ENCODE assay signal across 8 mouse cellular contexts in genomic region chr5:72904903-72905790, GRCm38 (mm10). TPM values are rescaled to one million over a fixed set of nuclear protein-coding genes. Genes with fewer than 3 reads are reported as not detected.
DNase-seq lines count a peak whose midpoint lies in the region; ATAC-seq and TF ChIP-seq lines count a peak whose summit lies in the region.
"Had no signal": no experiment of that assay in that cellular context is flagged by ENCODE, and none has a peak within 500 bp of the region (broad histone marks: within the 10 kb centered on the region; RNA-seq: fewer than 3 reads in every experiment).

No protein-coding gene starts in this region.

- 64% methylated on average over 18 of the region's 18 CpGs for WGBS in heart, embryonic 10.5 days
- 63% methylated on average over 18 of the region's 18 CpGs for WGBS in lung, embryonic 16.5 days

- in situ Hi-C loops in CH12.LX (cut with MboI; ENCODE audit: low pct_ligation_motif_present, low pct_unique_long_range_greater_than_20kb, low sequenced_read_pairs): no loop called here

- no peaks in the 10 kb centered on the region for H3K36me3 ChIP-seq in CH12.LX (replicated peaks in 1 of 2; ENCODE audit: control insufficient read depth in 1 of 2, insufficient read depth in 1 of 2, low read length in 1 of 2)
- H3K36me3 ChIP-seq in MEL (ENCODE audit: control insufficient read depth in 1 of 2, insufficient read depth in 2 of 2, low read length in 2 of 2): peaks cover 0 to 18% of the 10 kb centered on the region in 2 experiments; a peak in 2 of 4 replicates
- no peaks in the 10 kb centered on the region for H3K36me3 ChIP-seq in heart, embryonic 10.5 days
- no peaks in the 10 kb centered on the region for H3K36me3 ChIP-seq in lung, embryonic 16.5 days (ENCODE audit: control insufficient read depth, insufficient read depth, low read length)

- H3K4me3 ChIP-seq in CH12.LX (replicated peaks in 1 of 3; ENCODE audit: low read depth in 2 of 3, low read length in 2 of 3, poor library complexity in 1 of 3) (no peak overlapping the region), MEL (ENCODE audit: control insufficient read depth in 1 of 2, insufficient read depth in 1 of 2, low read depth in 2 of 2, low read length in 2 of 2) (no peak overlapping the region)
- no peak overlapping the region for H3K4me3 ChIP-seq in heart, embryonic 10.5 days
- H3K4me3 ChIP-seq in lung, embryonic 16.5 days (ENCODE audit: low read length): no peak overlapping the region

- H3K9me3 ChIP-seq in CH12.LX (replicated peaks; ENCODE audit: low read length): no peaks in the 10 kb centered on the region
- H3K9me3 ChIP-seq in MEL (replicated peaks; ENCODE audit: insufficient read depth, low read length): no peaks in the 10 kb centered on the region
- no peaks in the 10 kb centered on the region for H3K9me3 ChIP-seq in heart, embryonic 10.5 days
- no peaks in the 10 kb centered on the region for H3K9me3 ChIP-seq in lung, embryonic 16.5 days (ENCODE audit: control insufficient read depth, low read length)

- no peaks in the 10 kb centered on the region for H3K79me2 ChIP-seq in CH12.LX (replicated peaks; ENCODE audit: control insufficient read depth, extremely low read depth, insufficient read depth, poor library complexity, severe bottlenecking)
- H3K79me2 ChIP-seq in MEL (ENCODE audit: control insufficient read depth, insufficient read depth, low read length, poor library complexity): no peaks in the 10 kb centered on the region

- no peak for TF ChIP-seq POLR2A in CH12.LX (IDR thresholded peaks at IDR 0.05; ENCODE audit: low read depth, low read length)
- TF ChIP-seq POLR2A in MEL (IDR thresholded peaks at IDR 0.05; ENCODE audit: control insufficient read depth in 1 of 2, insufficient read depth in 1 of 2, low read depth in 1 of 2, low read length in 2 of 2, poor library complexity in 1 of 2): no peak

- TF ChIP-seq RAD21 in CH12.LX (IDR thresholded peaks at IDR 0.05; ENCODE audit: low read depth, low read length): no peak
- no peak for TF ChIP-seq RAD21 in MEL (IDR thresholded peaks at IDR 0.05; ENCODE audit: low read depth, low read length)

- no peak for DNase-seq in CH12.LX (ENCODE audit: extremely low read depth)
- no peak for DNase-seq in MEL (ENCODE audit: low read depth, low spot score)
- DNase-seq in heart, embryonic 10.5 days (ENCODE audit: low spot score): peak; percentile 83
- DNase-seq in cerebellum, postnatal 4 days (ENCODE audit: low spot score in 2 of 2): no peak
- DNase-seq in ovary, adult 18-20 months (ENCODE audit: low spot score): no peak
- no peak for DNase-seq in thymus, postnatal 25 days

- H3K4me1 ChIP-seq in CH12.LX (ENCODE audit: control insufficient read depth in 1 of 2, insufficient read depth in 2 of 2): no peaks in the 10 kb centered on the region
- peaks cover 0 to 21% of the 10 kb centered on the region in 2 experiments; a peak in 3 of 4 replicates for H3K4me1 ChIP-seq in MEL (ENCODE audit: control insufficient read depth in 1 of 2, insufficient read depth in 2 of 2, low read length in 2 of 2)
- peaks cover 14% of the 10 kb centered on the region for H3K4me1 ChIP-seq in heart, embryonic 10.5 days
- H3K4me1 ChIP-seq in lung, embryonic 16.5 days (replicated peaks; ENCODE audit: control insufficient read depth, insufficient read depth, low read length): no peaks in the 10 kb centered on the region

- H3K27ac ChIP-seq in CH12.LX (ENCODE audit: insufficient read depth, low read depth): no peak overlapping the region
- H3K27ac ChIP-seq in MEL (ENCODE audit: control insufficient read depth, low read depth, low read length): no peak overlapping the region
- H3K27ac ChIP-seq in heart, embryonic 10.5 days: peak overlapping the region; percentile 73
- H3K27ac ChIP-seq in lung, embryonic 16.5 days (ENCODE audit: low read length): no peak overlapping the region

- ATAC-seq in lung, embryonic 16.5 days (ENCODE audit: low read depth): peak; percentile 80
- ATAC-seq: forebrain, embryonic 16.5 days had no signal

- peak overlapping the region; percentile 33; the same call in 1 of the 2 replicates for H3K4me2 ChIP-seq in CH12.LX (ENCODE audit: insufficient read depth, low read depth, poor library complexity, severe bottlenecking)
- H3K4me2 ChIP-seq in lung, embryonic 16.5 days (ENCODE audit: low read depth, low read length): peak overlapping the region; percentile 16; the same call in 1 of the 2 replicates

- no peak for TF ChIP-seq CTCF in CH12.LX (conservative IDR thresholded peaks at IDR 0.05 in 1 of 2, IDR thresholded peaks at IDR 0.05 in 1 of 2; ENCODE audit: low read depth in 2 of 2, low read length in 2 of 2)
- no peak for TF ChIP-seq CTCF in MEL (IDR thresholded peaks at IDR 0.05 in 2 of 3, conservative IDR thresholded peaks at IDR 0.05 in 1 of 3; ENCODE audit: control insufficient read depth in 1 of 3, insufficient read depth in 1 of 3, low read depth in 2 of 3, low read length in 3 of 3, poor library complexity in 1 of 3, severe bottlenecking in 1 of 3)

- TF ChIP-seq EP300 in CH12.LX (IDR thresholded peaks at IDR 0.05; ENCODE audit: low read length) (no peak), MEL (IDR thresholded peaks at IDR 0.05; ENCODE audit: low read depth in 1 of 2, low read length in 2 of 2) (no peak)

- dilution Hi-C loops in CH12.LX (cut with MboI; ENCODE audit: extremely low pct_ligation_motif_present, extremely low pct_unique_long_range_greater_than_20kb, low sequenced_read_pairs): no loop called here

- H3K27me3 ChIP-seq in CH12.LX (replicated peaks) (peaks cover 4% of the 10 kb centered on the region), MEL (ENCODE audit: control insufficient read depth in 1 of 2, insufficient read depth in 2 of 2, low read length in 2 of 2) (no peaks in the 10 kb centered on the region)
- no peaks in the 10 kb centered on the region for H3K27me3 ChIP-seq in heart, embryonic 10.5 days (ENCODE audit: insufficient read depth, poor library complexity, severe bottlenecking)
- H3K27me3 ChIP-seq in lung, embryonic 16.5 days (ENCODE audit: control insufficient read depth, insufficient read depth, low read depth, low read length): no peaks in the 10 kb centered on the region

- H3K9ac ChIP-seq in CH12.LX (ENCODE audit: insufficient read depth, low read depth) (no peak overlapping the region), MEL (ENCODE audit: control insufficient read depth, low read depth, low read length, poor library complexity, severe bottlenecking) (no peak overlapping the region)
- H3K9ac ChIP-seq in lung, embryonic 16.5 days (ENCODE audit: low read length): no peak overlapping the region

TF ChIP-seq in CH12.LX, 34 proteins besides CTCF, POLR2A, EP300 and RAD21:
- TF ChIP-seq ZNF384 (IDR thresholded peaks at IDR 0.05; ENCODE audit: low read depth, low read length) (peak; percentile 85), E2F4 (IDR thresholded peaks at IDR 0.05; ENCODE audit: insufficient replicate concordance, low read depth, low read length) (no peak)

TF ChIP-seq in MEL, 35 proteins besides CTCF, POLR2A, EP300 and RAD21:
- TF ChIP-seq ZNF384 (IDR thresholded peaks at IDR 0.05; ENCODE audit: low read depth, low read length) (peak; percentile 65; the same call in 1 of the 2 replicates), MAFK (IDR thresholded peaks at IDR 0.05; ENCODE audit: borderline replicate concordance, low read depth, low read length) (no peak)

RNA-seq across cellular contexts. Expression of gene Slain2, which starts 9.0 kb away (rescaled TPM):
- total RNA-seq in CH12.LX (2012; rRNA removed): 11.0 and 12.6 TPM in 2 replicates
- 26.2 and 27.5 TPM in 2 replicates for total RNA-seq in CH12.LX (2014; rRNA removed)
- polyA plus RNA-seq in CH12.LX (2012; ENCODE audit: insufficient read length, low read depth): 27.9 and 34.6 TPM in 2 replicates
- 18.8 and 18.9 TPM in 2 replicates for total RNA-seq in MEL (2012; rRNA removed)
- 10 to 100 TPM; 29.9 to 42.9 TPM for polyA plus RNA-seq in MEL (2012; ENCODE audit: insufficient read depth in 1 of 2, insufficient read length in 2 of 2, low read depth in 1 of 2, low replicate concordance in 2 of 2, missing spikeins in 1 of 2)
- 18.1 and 21.0 TPM in 2 replicates for polyA plus RNA-seq in heart, embryonic 10.5 days (2016; fragmentation: Nextera tagmentation; extraction: Ambion mirVana)
- polyA plus RNA-seq in lung, embryonic 16.5 days (2015; fragmentation: Nextera tagmentation; extraction: Ambion mirVana): 12.3 and 12.4 TPM in 2 replicates

RNA-seq across cellular contexts. Expression of gene Tec, which starts 36.9 kb away (rescaled TPM):
- 7.9 and 11.4 TPM in 2 replicates for total RNA-seq in CH12.LX (2012; rRNA removed)
- total RNA-seq in CH12.LX (2014; rRNA removed): 20.1 and 21.5 TPM in 2 replicates
- 25.6 and 25.9 TPM in 2 replicates for polyA plus RNA-seq in CH12.LX (2012; ENCODE audit: insufficient read length, low read depth)
- total RNA-seq in MEL (2012; rRNA removed): 44.8 and 57.4 TPM in 2 replicates
- 10 to 100 TPM in 1 of 2 experiments, not detected in 1; 61.1 TPM for polyA plus RNA-seq in MEL (2012; ENCODE audit: insufficient read depth in 1 of 2, insufficient read length in 2 of 2, low read depth in 1 of 2, low replicate concordance in 2 of 2, missing spikeins in 1 of 2)
- polyA plus RNA-seq in heart, embryonic 10.5 days (2016; fragmentation: Nextera tagmentation; extraction: Ambion mirVana): 7.5 and 12.1 TPM in 2 replicates
- 4.0 and 4.1 TPM in 2 replicates for polyA plus RNA-seq in lung, embryonic 16.5 days (2015; fragmentation: Nextera tagmentation; extraction: Ambion mirVana)

Comparison
In these comparisons a context has a peak if more than half of its experiments do, and no peak if none do; other contexts are left out.
1. Of the 35 proteins assayed by ChIP-seq in both MEL and CH12.LX: peak only in MEL: none; only in CH12.LX: none; in both: ZNF384; in neither: 34.